Mouse (Mus musculus) thymus, adult 2 months (tissue): ENCODE measurements around the gene Rgs5. TPM values are rescaled to one million over a fixed set of nuclear protein-coding genes. Genes with fewer than 3 reads are reported as not detected.

ENCODE experiments used
- DNase-seq: peaks from one replicate; pipeline ENCODE4 v3.0.0; 2021
- H3K27ac ChIP-seq: fragments of 200-500 bp; 2 replicates; pipeline ENCODE4 v1.5.1; 2012; ENCODE audit warnings: low read length, control low read depth; ENCODE audit not compliant: control insufficient read depth, insufficient read depth
- H3K27me3 ChIP-seq: fragments of 200-500 bp; 2 replicates; pipeline ENCODE4 v1.6.1; 2012; ENCODE audit warnings: mild to moderate bottlenecking, low read length, moderate library complexity, mixed read lengths; ENCODE audit not compliant: control insufficient read depth, insufficient read depth
- H3K36me3 ChIP-seq: fragments of 200-500 bp; 2 replicates; pipeline ENCODE4 v1.6.1; 2012; ENCODE audit warnings: mild to moderate bottlenecking, low read length, moderate library complexity; ENCODE audit not compliant: control insufficient read depth, insufficient read depth
- H3K4me1 ChIP-seq: fragments of 200-500 bp; replicated peaks from 2 replicates; pipeline ENCODE4 v1.6.1; 2012; ENCODE audit warnings: low read length; ENCODE audit not compliant: control insufficient read depth, insufficient read depth
- H3K4me3 ChIP-seq: fragments of 200-500 bp; 2 replicates; pipeline ENCODE4 v1.5.1; 2012; ENCODE audit warnings: mild to moderate bottlenecking, low read length, control low read depth, moderate library complexity; ENCODE audit not compliant: control insufficient read depth, insufficient read depth
- CTCF ChIP-seq: fragments of 200-500 bp; IDR thresholded peaks from 2 replicates; pipeline ENCODE4 v1.5.1; 2012; ENCODE audit warnings: mild to moderate bottlenecking, control low read depth, low read length, moderate library complexity, borderline replicate concordance; ENCODE audit not compliant: control insufficient read depth, poor library complexity, insufficient read depth; ENCODE audit errors: extremely low read depth
- POLR2A ChIP-seq: fragments of 200-500 bp; IDR thresholded peaks from 2 replicates; pipeline ENCODE4 v1.6.1; 2012; ENCODE audit warnings: mild to moderate bottlenecking, low read length, control low read depth, moderate library complexity; ENCODE audit not compliant: control insufficient read depth, poor library complexity, insufficient read depth; ENCODE audit errors: extremely low read depth
- WGBS: fragments of 180-500 bp; shearing (Covaris S2); methylation state at CpG from one replicate; pipeline ENCODE4 v1.1.7; 2018; 5-methylcytosine and 5-hydroxymethylcytosine counted together
- polyA plus RNA-seq: library from polyadenylated mRNA; depleted of rRNA; stranded (reverse); fragments of >200 nt; gene quantifications from 2 replicates; pipeline ENCODE4 v1.2.3, GENCODE M21; 2012

Gene Rgs5
- polyA plus RNA-seq, 1 experiment = 10.0 TPM

GRCm38 (mm10) chr1:169667328-169667727 lies 12.0 kb downstream of the Rgs5 start:
- no peaks in the 10 kb centered on the region for H3K36me3 ChIP-seq
- DNase-seq = no peak
- H3K4me3 ChIP-seq = no peak overlapping the region
- H3K4me1 ChIP-seq = no peaks in the 10 kb centered on the region
- H3K27ac ChIP-seq = no peak overlapping the region
- 79% methylated on average over 4 of the region's 4 CpGs for WGBS
- no peak for TF ChIP-seq POLR2A
- no peak for TF ChIP-seq CTCF
- H3K27me3 ChIP-seq = no peaks in the 10 kb centered on the region

- Histone ChIP-seq H3K27ac (no peak overlapping the region), H3K36me3 (no peaks in the 10 kb centered on the region), H3K27me3 (no peaks in the 10 kb centered on the region), H3K4me3 (no peak overlapping the region), H3K4me1 (no peaks in the 10 kb centered on the region)
- no peak for TF ChIP-seq CTCF
- TF ChIP-seq POLR2A = no peak
- WGBS = 66% methylated on average over 1 of the region's 1 CpGs
- DNase-seq = no peak
Measured at GRCm38 (mm10) chr1:169670705-169671104, 15.4 kb downstream of the Rgs5 start.

GRCm38 (mm10) chr1:169671801-169672200 lies 16.5 kb downstream of the Rgs5 start:
- Histone ChIP-seq H3K36me3 (no peaks in the 10 kb centered on the region), H3K27ac (no peak overlapping the region), H3K4me1 (no peaks in the 10 kb centered on the region), H3K27me3 (no peaks in the 10 kb centered on the region), H3K4me3 (no peak overlapping the region)
- TF ChIP-seq POLR2A = no peak
- no peak for TF ChIP-seq CTCF
- no peak for DNase-seq
- WGBS = 93% methylated on average over 2 of the region's 2 CpGs

GRCm38 (mm10) chr1:169672272-169672671 lies 17.0 kb downstream of the Rgs5 start:
- Histone ChIP-seq H3K4me1 (no peaks in the 10 kb centered on the region), H3K27me3 (no peaks in the 10 kb centered on the region), H3K36me3 (no peaks in the 10 kb centered on the region), H3K4me3 (no peak overlapping the region), H3K27ac (no peak overlapping the region)
- no peak for DNase-seq
- 87% methylated on average over 4 of the region's 4 CpGs for WGBS
- no peak for TF ChIP-seq POLR2A
- TF ChIP-seq CTCF = no peak

- no peak for DNase-seq
- no peak overlapping the region for H3K4me3 ChIP-seq
- no peak overlapping the region for H3K27ac ChIP-seq
- no peaks in the 10 kb centered on the region for H3K4me1 ChIP-seq
- TF ChIP-seq CTCF (no peak), POLR2A (no peak)
- no peaks in the 10 kb centered on the region for H3K36me3 ChIP-seq
- WGBS = 66% methylated on average over 3 of the region's 3 CpGs
- H3K27me3 ChIP-seq = no peaks in the 10 kb centered on the region
Measured at GRCm38 (mm10) chr1:169674116-169674515, 18.8 kb downstream of the Rgs5 start.

- DNase-seq = no peak
- Histone ChIP-seq H3K27me3 (no peaks in the 10 kb centered on the region), H3K4me3 (no peak overlapping the region), H3K27ac (no peak overlapping the region), H3K36me3 (no peaks in the 10 kb centered on the region), H3K4me1 (no peaks in the 10 kb centered on the region)
- 96% methylated on average over 1 of the region's 1 CpGs for WGBS
- TF ChIP-seq POLR2A (no peak), CTCF (no peak)
Measured at GRCm38 (mm10) chr1:169676751-169677150, 21.4 kb downstream of the Rgs5 start.
